8 mouse cellular contexts compared by ENCODE assay signal in genomic region chr9:60794841-60795351, GRCm38 (mm10). TPM values are rescaled to one million over a fixed set of nuclear protein-coding genes. Genes with fewer than 3 reads are reported as not detected.
DNase-seq lines count a peak whose midpoint lies in the region; ATAC-seq and TF ChIP-seq lines count a peak whose summit lies in the region.

No protein-coding gene starts in this region.

- no peak for ATAC-seq in embryonic facial prominence, embryonic 13.5 days (ENCODE audit: insufficient number of reproducible peaks, insufficient read depth, low FRiP score, low TSS enrichment, low read depth)
- peak; percentile 37; the same call in 1 of the 2 replicates for ATAC-seq in heart, embryonic 13.5 days (ENCODE audit: extremely low read depth, insufficient number of reproducible peaks, low FRiP score, low TSS enrichment)
- peak; percentile 52; the same call in 1 of the 2 replicates for ATAC-seq in kidney, postnatal 0 days (replicated peaks; ENCODE audit: low FRiP score, low read depth)

- H3K9me3 ChIP-seq in embryonic facial prominence, embryonic 13.5 days: no peaks in the 10 kb centered on the region
- no peaks in the 10 kb centered on the region for H3K9me3 ChIP-seq in heart, embryonic 13.5 days
- no peaks in the 10 kb centered on the region for H3K9me3 ChIP-seq in kidney, postnatal 0 days (replicated peaks; ENCODE audit: low read length)

- peaks cover 16% of the 10 kb centered on the region for H3K4me1 ChIP-seq in embryonic facial prominence, embryonic 13.5 days
- H3K4me1 ChIP-seq in heart, embryonic 13.5 days: peaks cover 48% of the 10 kb centered on the region
- 0 out of 2 replicates have a peak, but pooled peaks cover 4% of the 10 kb centered on the region for H3K4me1 ChIP-seq in kidney, postnatal 0 days (replicated peaks; ENCODE audit: insufficient read depth, low read length)

- 1% methylated on average over 30 of the region's 30 CpGs for WGBS in embryonic facial prominence, embryonic 13.5 days
- WGBS in heart, embryonic 13.5 days: under 1% methylated on average over 30 of the region's 30 CpGs
- 1% methylated on average over 30 of the region's 30 CpGs for WGBS in kidney, postnatal 0 days

- peak overlapping the region; percentile 89 for H3K4me2 ChIP-seq in embryonic facial prominence, embryonic 13.5 days
- H3K4me2 ChIP-seq in heart, embryonic 13.5 days: peak overlapping the region; percentile 90
- peak overlapping the region; percentile 79 for H3K4me2 ChIP-seq in kidney, postnatal 0 days (ENCODE audit: low read length)

- H3K36me3 ChIP-seq in embryonic facial prominence, embryonic 13.5 days: no peaks in the 10 kb centered on the region
- H3K36me3 ChIP-seq in heart, embryonic 13.5 days: no peaks in the 10 kb centered on the region
- H3K36me3 ChIP-seq in kidney, postnatal 0 days (ENCODE audit: insufficient read depth, low read length): no peaks in the 10 kb centered on the region

- peak overlapping the region; percentile 82 for H3K4me3 ChIP-seq in embryonic facial prominence, embryonic 13.5 days
- H3K4me3 ChIP-seq in heart, embryonic 13.5 days: peak overlapping the region; percentile 94
- peak overlapping the region; percentile 85 for H3K4me3 ChIP-seq in kidney, postnatal 0 days (replicated peaks; ENCODE audit: low read depth, low read length)

- H3K27ac ChIP-seq in embryonic facial prominence, embryonic 13.5 days: peak overlapping the region; percentile 82
- H3K27ac ChIP-seq in heart, embryonic 13.5 days (replicated peaks): peak overlapping the region; percentile 88
- H3K27ac ChIP-seq in kidney, postnatal 0 days: peak overlapping the region; percentile 86

- DNase-seq in right cerebral cortex, postnatal 10 days (ENCODE audit: low spot score in 2 of 2): peak; percentile 32 to 40
- DNase-seq in right cerebral cortex, adult 18-20 months: no peak
- peak; percentile 63 for DNase-seq in kidney, postnatal 0 days (ENCODE audit: low spot score)
- DNase-seq in lung, postnatal 36 days: peak; percentile 42
- DNase-seq in right cerebral cortex, postnatal 4 days: peak; percentile 17
- no peak for DNase-seq in frontal cortex, adult 2 months (ENCODE audit: extremely low spot score in 1 of 2, low spot score in 1 of 2)

- H3K27me3 ChIP-seq in embryonic facial prominence, embryonic 13.5 days: no peaks in the 10 kb centered on the region
- H3K27me3 ChIP-seq in heart, embryonic 13.5 days (replicated peaks): no peaks in the 10 kb centered on the region
- no peaks in the 10 kb centered on the region for H3K27me3 ChIP-seq in kidney, postnatal 0 days (ENCODE audit: insufficient read depth, low read length)

- peak overlapping the region; percentile 84 for H3K9ac ChIP-seq in embryonic facial prominence, embryonic 13.5 days
- peak overlapping the region; percentile 93 for H3K9ac ChIP-seq in heart, embryonic 13.5 days
- peak overlapping the region; percentile 63 for H3K9ac ChIP-seq in kidney, postnatal 0 days (ENCODE audit: low read depth, low read length)

- no peak for TF ChIP-seq CTCF in kidney, postnatal 0 days (IDR thresholded peaks at IDR 0.05; ENCODE audit: low read depth)

RNA-seq across cellular contexts. Expression of gene Uaca, which starts 0.6 kb away (rescaled TPM):
- 27.4 and 32.6 TPM in 2 replicates for polyA plus RNA-seq in embryonic facial prominence, embryonic 13.5 days (2015; fragmentation: Nextera tagmentation; extraction: Ambion mirVana)
- polyA plus RNA-seq in heart, embryonic 13.5 days (2015; fragmentation: Nextera tagmentation; extraction: Ambion mirVana): 25.8 and 27.3 TPM in 2 replicates
- polyA plus RNA-seq in kidney, postnatal 0 days (2015; fragmentation: Nextera tagmentation; extraction: Ambion mirVana): 26.9 and 30.5 TPM in 2 replicates
- 9.0 and 11.9 TPM in 2 replicates for polyA plus RNA-seq in frontal cortex, adult 2 months (2012; rRNA removed)

Comparison
In these comparisons a context has a peak if more than half of its experiments do, and no peak if none do; other contexts are left out.
1. DNase-seq: peak in right cerebral cortex, postnatal 10 days (2 of 2), kidney, postnatal 0 days (single experiment), lung, postnatal 36 days (single experiment) and right cerebral cortex, postnatal 4 days (single experiment); none in right cerebral cortex, adult 18-20 months (single experiment) and frontal cortex, adult 2 months (0 of 2).
2. Peak in every context shown above with its lines, with median percentiles within 50 percentile points of each other: H3K27ac ChIP-seq, H3K4me2 ChIP-seq, H3K4me3 ChIP-seq and H3K9ac ChIP-seq.